Mouse (Mus musculus) hindbrain, embryonic 11.5 days (tissue): ENCODE measurements around the gene Tkfc. TPM values are rescaled to one million over a fixed set of nuclear protein-coding genes. Genes with fewer than 3 reads are reported as not detected.

ENCODE experiments used
- ATAC-seq: fragments of 200-750 bp; cut with Nextera tagmentation; 2 replicates; pipeline ENCODE4 v1.8.0; 2017; ENCODE audit warnings: mild to moderate bottlenecking, moderate TSS enrichment, moderate library complexity; ENCODE audit not compliant: low FRiP score
- DNase-seq: peaks from one replicate; pipeline ENCODE4 v3.0.0-alpha.2; 2015; ENCODE audit warnings: low spot score
- H3K27ac ChIP-seq: fragments of 300-500 bp; sonication (generic); 2 replicates; pipeline ENCODE4 v1.5.1; 2014; ENCODE audit warnings: mild to moderate bottlenecking, low read depth, low read length
- H3K27me3 ChIP-seq: fragments of 300-500 bp; sonication (generic); 2 replicates; pipeline ENCODE4 v1.6.1; 2014; ENCODE audit warnings: mild to moderate bottlenecking, low read length, moderate library complexity, mixed read lengths; ENCODE audit not compliant: control insufficient read depth, insufficient read depth
- H3K36me3 ChIP-seq: fragments of 300-500 bp; sonication (generic); 2 replicates; pipeline ENCODE4 v1.6.1; 2014; ENCODE audit warnings: mild to moderate bottlenecking, low read length, moderate library complexity, mixed read lengths; ENCODE audit not compliant: control insufficient read depth, insufficient read depth
- H3K4me1 ChIP-seq: fragments of 300-500 bp; sonication (generic); replicated peaks from 2 replicates; pipeline ENCODE4 v1.6.1; 2014; ENCODE audit warnings: low read length, mixed read lengths; ENCODE audit not compliant: control insufficient read depth, insufficient read depth
- H3K4me2 ChIP-seq: fragments of 300-500 bp; sonication (generic); replicated peaks from 2 replicates; pipeline ENCODE4 v1.6.1; 2014; ENCODE audit warnings: mild to moderate bottlenecking, low read depth, low read length
- H3K4me3 ChIP-seq: fragments of 300-500 bp; sonication (generic); 2 replicates; pipeline ENCODE4 v1.5.1; 2014; ENCODE audit warnings: low read depth, low read length
- H3K9ac ChIP-seq: fragments of 300-500 bp; sonication (generic); 2 replicates; pipeline ENCODE4 v1.6.1; 2014; ENCODE audit warnings: low read depth, low read length
- H3K9me3 ChIP-seq: fragments of 300-500 bp; sonication (generic); 2 replicates; pipeline ENCODE4 v1.6.1; 2016; ENCODE audit warnings: low read length; ENCODE audit not compliant: control insufficient read depth
- WGBS: fragments of 180-500 bp; shearing (Covaris S2); extraction: QIAGEN DNeasy Blood & Tissue Kit; methylation state at CpG from one replicate; pipeline ENCODE4 v1.1.7; 2014; 5-methylcytosine and 5-hydroxymethylcytosine counted together
- polyA plus RNA-seq: library from polyadenylated mRNA; unstranded; fragments of >200 nt; fragmentation: Nextera tagmentation; extraction: Ambion mirVana; gene quantifications from 2 replicates; pipeline ENCODE4 v1.2.1, GENCODE M21; 2014

The Tkfc gene
- 20.3 and 23.0 TPM in 2 replicates for polyA plus RNA-seq

DNA sequence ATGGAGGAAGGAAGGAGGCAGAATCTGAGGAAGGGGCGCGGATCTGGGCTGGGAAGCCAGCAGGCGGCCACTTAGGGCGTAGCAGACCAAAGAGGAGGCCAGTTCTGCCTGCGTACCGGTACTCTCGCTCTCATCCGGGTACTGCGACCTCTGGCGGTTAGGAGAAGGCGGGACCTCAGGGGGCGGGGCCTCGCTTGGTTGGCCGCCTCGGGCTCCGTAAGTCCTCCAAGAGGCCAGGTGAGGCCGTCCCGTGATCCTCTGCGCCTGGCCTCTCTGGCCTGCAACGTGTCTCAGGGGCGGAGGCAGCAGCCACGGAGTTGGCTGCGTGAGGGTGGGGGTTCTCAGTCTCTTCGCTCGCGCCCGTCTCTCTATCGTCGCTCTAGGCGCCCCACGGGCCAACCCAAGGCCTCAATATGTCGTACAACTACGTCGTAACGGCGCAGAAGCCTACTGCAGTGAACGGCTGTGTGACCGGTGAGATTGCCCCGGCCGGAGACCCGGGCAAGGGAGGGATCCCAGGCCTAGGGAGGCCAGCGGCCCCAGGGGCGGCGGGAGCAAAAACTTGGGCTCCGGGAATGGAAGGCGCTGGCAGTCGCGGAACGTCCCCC, at the start of gene Tkfc, which contains the start of gene Ddb1:
Gene Tkfc (minus strand): TSS at position 362 of the 608 bp plus-strand sequence.
Gene Ddb1 (plus strand): TSS at position 35 of the 608 bp plus-strand sequence.
- Histone ChIP-seq H3K36me3 (0 out of 2 replicates have a peak, but pooled peaks cover 7% of the 10 kb centered on the region), H3K4me3 (peak within 1 kb of the TSS; percentile 95), H3K4me1 (no peaks in the 10 kb centered on the region), H3K27me3 (no peaks in the 10 kb centered on the region), H3K27ac (peak within 1 kb of the TSS; percentile 75), H3K4me2 (peak within 1 kb of the TSS; percentile 72), H3K9ac (peak within 1 kb of the TSS; percentile 92), H3K9me3 (no peaks in the 10 kb centered on the region)
- peak; percentile 100 for DNase-seq
- ATAC-seq = peak; percentile 96
- 0% methylated on average over 49 of the region's 49 CpGs for WGBS

DNA sequence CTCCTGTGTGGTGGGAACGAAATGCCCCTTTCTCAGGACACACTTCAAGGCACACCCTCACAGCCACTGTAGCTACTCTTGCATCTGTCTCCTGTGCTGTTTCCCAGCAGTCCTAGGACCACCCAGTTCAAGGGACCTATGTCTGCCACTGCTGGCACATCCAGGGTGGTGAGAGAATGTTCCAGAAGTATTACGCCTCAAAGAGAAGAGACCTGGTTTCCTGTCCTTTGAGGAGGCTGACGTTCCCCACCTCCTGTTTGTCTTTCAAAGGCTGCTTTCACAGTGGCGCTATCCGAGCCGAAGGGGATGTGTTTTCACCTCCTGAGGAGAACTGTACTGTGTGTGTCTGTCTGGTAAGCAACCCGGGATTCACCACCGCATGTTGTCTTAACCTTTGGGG, 42.7 kb upstream of the Tkfc start:
- DNase-seq = no peak
- no peak overlapping the region for H3K27ac ChIP-seq
- no peak overlapping the region for H3K4me2 ChIP-seq
- H3K9ac ChIP-seq = no peak overlapping the region
- no peak for ATAC-seq
- no peaks in the 10 kb centered on the region for H3K9me3 ChIP-seq
- no peaks in the 10 kb centered on the region for H3K4me1 ChIP-seq
- WGBS = 65% methylated on average over 8 of the region's 8 CpGs
- H3K4me3 ChIP-seq = no peak overlapping the region
- H3K36me3 ChIP-seq = no peaks in the 10 kb centered on the region
- no peaks in the 10 kb centered on the region for H3K27me3 ChIP-seq

- Histone ChIP-seq H3K4me2 (no peak overlapping the region), H3K9me3 (no peaks in the 10 kb centered on the region)
- WGBS = 82% methylated on average over 2 of the region's 2 CpGs
These were observed 40.2 kb upstream of the Tkfc start for GRCm38 (mm10) chr19:10645616-10646015.

DNA sequence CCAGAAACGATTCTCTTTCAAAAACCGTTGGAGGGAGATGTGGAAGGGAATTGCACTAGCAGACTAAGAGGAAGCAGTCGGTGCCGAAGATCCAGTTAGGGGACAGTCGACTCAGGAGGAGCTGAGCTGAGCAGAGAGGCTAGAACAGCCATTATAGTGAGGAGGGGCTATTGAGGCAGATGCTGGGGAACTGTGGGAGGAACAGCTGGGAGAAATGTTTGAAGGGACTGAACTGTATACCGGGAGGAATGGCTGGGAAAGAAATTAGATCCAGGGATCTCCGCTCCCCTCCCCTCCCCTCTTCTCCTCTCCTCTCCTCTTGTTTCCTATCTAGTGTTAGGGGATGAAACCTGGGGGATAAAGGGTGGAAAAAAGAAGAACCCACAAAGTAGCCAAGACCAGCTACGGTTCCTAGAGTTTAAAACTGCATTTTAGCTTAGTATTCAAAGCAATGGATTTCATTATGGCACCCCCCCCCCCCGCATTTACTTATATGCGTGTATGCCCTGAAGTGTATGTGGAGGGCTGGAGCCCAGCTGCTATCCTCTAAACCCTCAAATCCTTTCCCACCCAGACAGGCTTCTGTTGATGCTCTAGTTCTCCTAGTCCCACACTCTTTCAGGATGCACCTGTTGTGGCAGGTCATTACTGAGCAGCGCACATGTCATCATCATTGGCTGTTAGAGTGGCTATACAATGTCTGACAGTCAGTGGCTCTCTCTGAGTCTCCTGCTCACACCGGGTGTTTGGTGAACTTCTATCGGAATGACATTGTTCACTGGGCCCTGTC, 35.3 kb upstream of the Tkfc start:
- no peak overlapping the region for H3K4me2 ChIP-seq
- no peak for ATAC-seq
- DNase-seq = no peak

More at GRCm38 (mm10) chr19:10645616-10646015, 40.2 kb upstream of the Tkfc start:
- Histone ChIP-seq H3K4me3 (no peak overlapping the region), H3K27ac (no peak overlapping the region), H3K9ac (no peak overlapping the region), H3K27me3 (no peaks in the 10 kb centered on the region), H3K36me3 (no peaks in the 10 kb centered on the region), H3K4me1 (no peaks in the 10 kb centered on the region)
- ATAC-seq = no peak
- no peak for DNase-seq

DNA sequence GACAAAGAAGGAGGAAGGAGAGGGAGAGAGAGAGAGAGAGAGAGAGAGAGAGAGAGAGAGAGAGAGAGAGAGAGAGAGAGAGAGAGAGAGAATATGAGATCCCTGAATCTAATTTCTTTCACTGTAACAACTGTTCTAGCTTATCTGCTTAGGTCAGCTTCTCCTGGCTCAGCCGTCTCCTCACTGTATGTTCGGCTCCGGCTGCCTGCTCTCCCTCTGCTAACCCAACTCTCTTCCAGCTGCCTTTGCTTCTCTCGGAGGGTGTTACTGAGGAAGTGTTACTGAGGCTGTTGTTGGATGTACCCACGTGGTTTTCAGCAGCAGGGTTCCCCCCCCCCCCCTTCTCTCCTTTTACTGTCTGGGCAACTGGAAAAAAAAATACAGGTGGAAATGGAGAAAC, 34.6 kb upstream of the Tkfc start:
- Histone ChIP-seq H3K4me3 (no peak overlapping the region), H3K27me3 (no peaks in the 10 kb centered on the region), H3K9ac (no peak overlapping the region), H3K4me1 (no peaks in the 10 kb centered on the region), H3K27ac (no peak overlapping the region), H3K36me3 (no peaks in the 10 kb centered on the region), H3K9me3 (no peaks in the 10 kb centered on the region), H3K4me2 (no peak overlapping the region)
- DNase-seq (no peak), ATAC-seq (no peak)
- 16% methylated on average over 5 of the region's 5 CpGs for WGBS

More for the DNA sequence above, 35.3 kb upstream of the Tkfc start:
- H3K9ac ChIP-seq = no peak overlapping the region
- H3K4me1 ChIP-seq = no peaks in the 10 kb centered on the region
- H3K27ac ChIP-seq = no peak overlapping the region
- no peaks in the 10 kb centered on the region for H3K9me3 ChIP-seq
- no peaks in the 10 kb centered on the region for H3K36me3 ChIP-seq
- no peaks in the 10 kb centered on the region for H3K27me3 ChIP-seq
- 48% methylated on average over 13 of the region's 13 CpGs for WGBS
- no peak overlapping the region for H3K4me3 ChIP-seq

- DNase-seq (no peak), ATAC-seq (no peak)
- Histone ChIP-seq H3K27me3 (no peaks in the 10 kb centered on the region), H3K4me3 (no peak overlapping the region), H3K4me2 (no peak overlapping the region), H3K36me3 (no peaks in the 10 kb centered on the region), H3K9me3 (no peaks in the 10 kb centered on the region), H3K4me1 (peaks cover 5% of the 10 kb centered on the region; the same call in 1 of the 2 replicates), H3K27ac (no peak overlapping the region), H3K9ac (no peak overlapping the region)
- WGBS = 49% methylated on average over 7 of the region's 7 CpGs
These were observed 32.4 kb upstream of the Tkfc start for GRCm38 (mm10) chr19:10637840-10638239.

DNA sequence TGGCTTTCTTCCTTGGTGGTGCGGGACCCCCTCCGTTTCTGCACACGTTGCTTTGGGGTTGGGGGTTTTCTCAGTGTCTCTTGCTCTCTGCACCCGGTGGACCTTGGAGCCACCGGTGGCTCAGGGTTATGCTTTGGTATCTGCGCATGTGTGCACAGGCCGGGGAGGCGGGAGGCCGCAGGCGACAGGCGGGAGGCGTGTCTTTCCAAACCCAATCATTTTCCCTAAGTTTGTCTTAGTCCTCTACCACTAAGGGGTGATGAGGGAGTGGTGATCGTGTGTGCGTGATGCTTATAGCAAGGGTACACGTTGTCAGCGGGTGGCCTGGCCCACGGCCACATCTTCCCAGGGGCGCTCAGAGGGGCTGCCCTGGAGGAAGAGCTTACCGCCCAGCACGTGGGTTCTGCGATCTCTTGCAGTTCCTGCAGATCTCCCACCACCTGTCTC, 29.4 kb upstream of the Tkfc start:
- Histone ChIP-seq H3K27ac (no peak overlapping the region), H3K27me3 (no peaks in the 10 kb centered on the region), H3K4me3 (peak overlapping the region; percentile 32), H3K4me1 (peaks cover 5% of the 10 kb centered on the region; the same call in 1 of the 2 replicates), H3K36me3 (no peaks in the 10 kb centered on the region), H3K9me3 (no peaks in the 10 kb centered on the region), H3K9ac (peak overlapping the region; percentile 48), H3K4me2 (peak overlapping the region; percentile 85)
- ATAC-seq = peak; percentile 84
- 4% methylated on average over 21 of the region's 21 CpGs for WGBS
- DNase-seq = peak; percentile 62

DNA sequence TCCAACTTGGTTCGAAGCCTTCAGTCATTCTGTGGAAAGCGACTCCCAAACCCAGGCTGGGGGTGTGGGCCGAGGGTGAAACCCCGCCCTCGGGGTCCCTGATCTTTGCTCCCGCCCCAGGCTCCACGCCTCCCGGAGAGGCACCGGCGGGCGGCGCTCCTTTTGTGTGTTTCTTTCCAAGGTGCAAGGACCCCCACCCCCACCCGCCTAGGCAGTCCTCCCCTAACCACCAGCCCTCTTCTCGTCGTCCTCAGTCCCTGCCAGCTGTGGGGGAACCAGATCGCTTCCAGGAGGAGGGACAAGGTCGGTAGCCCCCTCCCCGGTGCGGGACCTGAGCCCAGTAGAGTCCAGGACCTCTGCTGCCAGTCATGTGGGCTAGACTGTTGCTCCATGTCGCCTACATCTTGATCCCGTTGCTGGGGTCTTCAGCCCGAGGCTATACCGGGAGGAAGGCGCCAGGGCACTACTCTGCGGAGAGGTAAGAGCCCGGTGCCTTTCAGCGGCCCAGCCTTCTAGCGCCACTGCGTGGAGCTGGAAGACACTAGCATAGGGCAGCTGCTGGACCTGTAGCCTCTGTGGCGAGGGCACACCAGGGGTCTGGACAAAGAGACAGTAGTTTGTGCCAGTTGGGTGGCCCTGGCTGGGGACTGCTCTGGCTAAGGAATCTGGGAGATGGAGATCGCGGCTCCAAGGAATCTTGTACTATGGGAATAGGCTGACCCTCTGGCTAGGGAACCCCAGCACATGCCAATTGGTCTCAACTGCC, 28.8 kb upstream of the Tkfc start, which contains the start of gene Vwce:
Gene Vwce (plus strand): TSS at position 108 of the 766 bp plus-strand sequence.
- no peaks in the 10 kb centered on the region for H3K36me3 ChIP-seq
- H3K27ac ChIP-seq = no peak within 1 kb of the TSS
- peak within 1 kb of the TSS; percentile 32 for H3K4me3 ChIP-seq
- H3K4me2 ChIP-seq = peak within 1 kb of the TSS; percentile 85
- ATAC-seq (peak; percentile 82), DNase-seq (peak; percentile 66)
- H3K9me3 ChIP-seq = no peaks in the 10 kb centered on the region
- WGBS = 2% methylated on average over 32 of the region's 32 CpGs
- no peaks in the 10 kb centered on the region for H3K27me3 ChIP-seq
- peak within 1 kb of the TSS; percentile 48 for H3K9ac ChIP-seq
- peaks cover 5% of the 10 kb centered on the region; the same call in 1 of the 2 replicates for H3K4me1 ChIP-seq
